ENCODE assay signal across 14 mouse cellular contexts in the genomic region with DNA sequence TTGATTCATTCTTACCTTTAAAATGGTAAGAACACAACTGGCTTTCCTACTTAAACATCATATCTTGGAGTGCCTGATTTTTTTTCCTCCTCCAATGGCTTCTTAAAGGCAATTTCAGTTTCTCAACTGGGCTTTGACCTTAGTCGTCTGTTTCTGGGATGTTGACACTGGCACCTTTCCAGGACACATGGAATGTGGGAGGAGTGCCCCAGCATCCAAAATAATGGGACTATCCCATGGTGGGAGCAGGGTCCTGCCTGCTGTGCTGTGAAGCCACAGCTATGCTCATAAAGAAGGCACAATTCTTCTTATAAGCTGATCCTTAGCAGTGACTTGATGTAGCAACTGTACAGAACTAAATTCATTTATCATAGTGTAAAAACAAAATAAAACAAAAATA.
DNase-seq lines count a peak whose midpoint lies in the region; ATAC-seq and TF ChIP-seq lines count a peak whose summit lies in the region.
"Had no signal": no experiment of that assay in that cellular context is flagged by ENCODE, and none has a peak within 500 bp of the region (broad histone marks: within the 10 kb centered on the region; RNA-seq: fewer than 3 reads in every experiment).

No protein-coding gene starts in this region.

- H3K9me3 ChIP-seq in liver, postnatal 0 days (ENCODE audit: low read length): no peaks in the 10 kb centered on the region
- H3K9me3 ChIP-seq in kidney, postnatal 0 days (replicated peaks; ENCODE audit: low read length): no peaks in the 10 kb centered on the region
- H3K9me3 ChIP-seq: embryonic facial prominence, embryonic 10.5 days; hindbrain, embryonic 15.5 days had no signal

- 24% methylated on average over 1 of the region's 1 CpGs for WGBS in liver, postnatal 0 days (ENCODE audit: insufficient replicate concordance)
- 0% methylated on average over 1 of the region's 1 CpGs for WGBS in kidney, postnatal 0 days

- no peak overlapping the region for H3K4me2 ChIP-seq in liver, postnatal 0 days (ENCODE audit: low read depth, low read length)
- no peak overlapping the region for H3K4me2 ChIP-seq in kidney, postnatal 0 days (ENCODE audit: low read length)
- H3K4me2 ChIP-seq: hindbrain, embryonic 15.5 days had no signal

- no peak for TF ChIP-seq EP300 in liver, postnatal 0 days (IDR thresholded peaks at IDR 0.05; ENCODE audit: low read depth)

- DNase-seq in embryo, embryonic 11.5 days (ENCODE audit: low read depth, low spot score): peak; percentile 31
- DNase-seq in embryo, embryonic 10.5 days (ENCODE audit: low spot score): no peak
- DNase-seq in liver (peak; percentile 8), NIH3T3 (ENCODE audit: low read depth) (peak; percentile 60)
- no peak for DNase-seq in liver, postnatal 0 days
- peak; percentile 70 for DNase-seq in kidney, postnatal 0 days (ENCODE audit: low spot score)
- no peak for DNase-seq in layer of hippocampus, postnatal 36 days
- DNase-seq: cerebellum, adult 8-10 months; right cerebral cortex, postnatal 25 days had no signal

- H3K27ac ChIP-seq in liver, postnatal 0 days (ENCODE audit: low read depth): no peak overlapping the region
- H3K27ac ChIP-seq in kidney, postnatal 0 days: no peak overlapping the region
- H3K27ac ChIP-seq: embryonic facial prominence, embryonic 10.5 days; hindbrain, embryonic 15.5 days; layer of hippocampus, adult 2 months; macrophage had no signal

- no peaks in the 10 kb centered on the region for H3K36me3 ChIP-seq in liver, postnatal 0 days (replicated peaks; ENCODE audit: insufficient read depth, low read length)
- H3K36me3 ChIP-seq in kidney, postnatal 0 days (ENCODE audit: insufficient read depth, low read length): no peaks in the 10 kb centered on the region
- H3K36me3 ChIP-seq: embryonic facial prominence, embryonic 10.5 days; hindbrain, embryonic 15.5 days had no signal

- no peak overlapping the region for H3K4me3 ChIP-seq in liver, postnatal 0 days (ENCODE audit: low read depth, low read length)
- no peak overlapping the region for H3K4me3 ChIP-seq in kidney, postnatal 0 days (replicated peaks; ENCODE audit: low read depth, low read length)
- H3K4me3 ChIP-seq: embryonic facial prominence, embryonic 10.5 days; hindbrain, embryonic 15.5 days; layer of hippocampus, adult 2 months had no signal

- H3K4me1 ChIP-seq in liver, postnatal 0 days (ENCODE audit: insufficient read depth): no peaks in the 10 kb centered on the region
- H3K4me1 ChIP-seq in kidney, postnatal 0 days (replicated peaks; ENCODE audit: insufficient read depth, low read length): no peaks in the 10 kb centered on the region
- H3K4me1 ChIP-seq: embryonic facial prominence, embryonic 10.5 days; hindbrain, embryonic 15.5 days had no signal

- no peak for ATAC-seq in liver, postnatal 0 days
- 0 out of 2 replicates have a peak, but pooled peaks have one; percentile 33 for ATAC-seq in kidney, postnatal 0 days (replicated peaks; ENCODE audit: low FRiP score, low read depth)
- no peak for ATAC-seq in erythroblast, adult 5-6 weeks (replicated peaks; ENCODE audit: low FRiP score, poor library complexity, severe bottlenecking)

- TF ChIP-seq CTCF in liver, postnatal 0 days (IDR thresholded peaks at IDR 0.05; ENCODE audit: low read depth): no peak
- TF ChIP-seq CTCF in kidney, postnatal 0 days (IDR thresholded peaks at IDR 0.05; ENCODE audit: low read depth): no peak

- H3K9ac ChIP-seq in liver, postnatal 0 days (replicated peaks): no peak overlapping the region
- no peak overlapping the region for H3K9ac ChIP-seq in kidney, postnatal 0 days (ENCODE audit: low read depth, low read length)
- H3K9ac ChIP-seq: hindbrain, embryonic 15.5 days had no signal

- no peaks in the 10 kb centered on the region for H3K27me3 ChIP-seq in liver, postnatal 0 days (ENCODE audit: insufficient read depth, low read length)
- H3K27me3 ChIP-seq in kidney, postnatal 0 days (ENCODE audit: insufficient read depth, low read length): no peaks in the 10 kb centered on the region
- H3K27me3 ChIP-seq: hindbrain, embryonic 15.5 days had no signal

Comparison
In these comparisons a context has a peak if more than half of its experiments do, and no peak if none do; other contexts are left out.
1. DNase-seq: peak in embryo, embryonic 11.5 days (single experiment), liver (single experiment), NIH3T3 (single experiment) and kidney, postnatal 0 days (single experiment); none in embryo, embryonic 10.5 days (single experiment), liver, postnatal 0 days (single experiment) and layer of hippocampus, postnatal 36 days (0 of 2).